Mouse (Mus musculus) liver, embryonic 14.5 days (tissue): ENCODE measurements at regions not wholly inside any gene's neighbourhood (a gene's known extent, or its start where the extent isn't known, plus 50 kb on each side); places are given as distances from the start of the nearest gene placed in this dataset.

Experiments
- ATAC-seq: fragments of 200-750 bp; cut with Nextera tagmentation; 2 replicates; pipeline ENCODE4 v1.8.0; 2017; ENCODE audit warnings: moderate number of reproducible peaks, mild to moderate bottlenecking, moderate library complexity; ENCODE audit not compliant: insufficient read depth
- DNase-seq, 3 experiments: peaks; one replicate each; pipeline ENCODE4 v3.0.0-alpha.2; 2012 to 2013; ENCODE audit warnings: low read depth in 3 of 3, low spot score in 3 of 3
- H3K27ac ChIP-seq: fragments of 300-500 bp; sonication (generic); 2 replicates; pipeline ENCODE4 v1.5.1; 2014; ENCODE audit warnings: moderate library complexity, mild to moderate bottlenecking, control low read depth, inconsistent platforms
- H3K27me3 ChIP-seq: fragments of 300-500 bp; sonication (generic); 2 replicates; pipeline ENCODE4 v1.6.1; 2014; ENCODE audit warnings: mild to moderate bottlenecking, low read length, moderate library complexity; ENCODE audit not compliant: control insufficient read depth, insufficient read depth
- H3K36me3 ChIP-seq: fragments of 300-500 bp; sonication (generic); replicated peaks from 2 replicates; pipeline ENCODE4 v1.6.1; 2014; ENCODE audit warnings: low read depth; ENCODE audit not compliant: control insufficient read depth, insufficient read depth
- H3K4me1 ChIP-seq, 2 experiments: fragments of 200-500 bp in 1 of 2; fragments of 300-500 bp in 1 of 2; sonication (generic) in 1 of 2; replicated peaks; 2 replicates each; pipeline ENCODE4 v1.6.1; 2012 to 2014; ENCODE audit warnings: antibody characterized with exemption in 1 of 2, inconsistent platforms in 1 of 2, low read length in 1 of 2; ENCODE audit not compliant: control insufficient read depth in 2 of 2, insufficient read depth in 2 of 2
- H3K4me2 ChIP-seq: fragments of 300-500 bp; sonication (generic); 2 replicates; pipeline ENCODE4 v1.6.1; 2014; ENCODE audit warnings: low read depth, mild to moderate bottlenecking, control low read depth, moderate library complexity
- H3K4me3 ChIP-seq, 2 experiments: fragments of 200-500 bp in 1 of 2; fragments of 300-500 bp in 1 of 2; sonication (generic) in 1 of 2; 2 replicates each; pipeline ENCODE4 v1.5.1; 2012 to 2014; ENCODE audit warnings: low read depth in 2 of 2, low read length in 2 of 2, mild to moderate bottlenecking in 2 of 2, control low read depth in 1 of 2, inconsistent platforms in 1 of 2, moderate library complexity in 1 of 2; ENCODE audit not compliant: insufficient read depth in 1 of 2
- H3K9ac ChIP-seq: fragments of 300-500 bp; sonication (generic); replicated peaks from 2 replicates; pipeline ENCODE4 v1.6.1; 2014; ENCODE audit warnings: mild to moderate bottlenecking, control low read depth, moderate library complexity
- H3K9me3 ChIP-seq: fragments of 300-500 bp; sonication (generic); 2 replicates; pipeline ENCODE4 v1.6.1; 2016; ENCODE audit warnings: low read length, mixed read lengths; ENCODE audit not compliant: control insufficient read depth
- CTCF ChIP-seq: IDR thresholded peaks from 2 replicates; pipeline ENCODE4 v1.5.1; 2016; ENCODE audit warnings: antibody characterized with exemption, low read depth, control low read depth
- EP300 ChIP-seq: IDR thresholded peaks from 2 replicates; pipeline ENCODE4 v1.6.1; 2016; ENCODE audit warnings: antibody characterized with exemption, low read depth
- WGBS: fragments of 180-500 bp; shearing (Covaris S2); extraction: QIAGEN DNeasy Blood & Tissue Kit; methylation state at CpG from one replicate; pipeline ENCODE4 v1.1.7; 2014; ENCODE audit not compliant: insufficient replicate concordance; 5-methylcytosine and 5-hydroxymethylcytosine counted together

- H3K9ac ChIP-seq = no peak overlapping the region
- no peak overlapping the region for H3K4me3 ChIP-seq
- DNase-seq (no peak), ATAC-seq (no peak)
- 68% methylated on average over 20 of the region's 20 CpGs for WGBS
- no peaks in the 10 kb centered on the region for H3K4me1 ChIP-seq
- no peak overlapping the region for H3K27ac ChIP-seq
- no peak for TF ChIP-seq CTCF
- TF ChIP-seq EP300 = no peak
- no peaks in the 10 kb centered on the region for H3K27me3 ChIP-seq
- no peaks in the 10 kb centered on the region for H3K9me3 ChIP-seq
- H3K4me2 ChIP-seq = no peak overlapping the region
- no peaks in the 10 kb centered on the region for H3K36me3 ChIP-seq
Measured at GRCm38 (mm10) chr9:46516401-46517130, 196.8 kb upstream of the 4931429L15Rik start.

DNA sequence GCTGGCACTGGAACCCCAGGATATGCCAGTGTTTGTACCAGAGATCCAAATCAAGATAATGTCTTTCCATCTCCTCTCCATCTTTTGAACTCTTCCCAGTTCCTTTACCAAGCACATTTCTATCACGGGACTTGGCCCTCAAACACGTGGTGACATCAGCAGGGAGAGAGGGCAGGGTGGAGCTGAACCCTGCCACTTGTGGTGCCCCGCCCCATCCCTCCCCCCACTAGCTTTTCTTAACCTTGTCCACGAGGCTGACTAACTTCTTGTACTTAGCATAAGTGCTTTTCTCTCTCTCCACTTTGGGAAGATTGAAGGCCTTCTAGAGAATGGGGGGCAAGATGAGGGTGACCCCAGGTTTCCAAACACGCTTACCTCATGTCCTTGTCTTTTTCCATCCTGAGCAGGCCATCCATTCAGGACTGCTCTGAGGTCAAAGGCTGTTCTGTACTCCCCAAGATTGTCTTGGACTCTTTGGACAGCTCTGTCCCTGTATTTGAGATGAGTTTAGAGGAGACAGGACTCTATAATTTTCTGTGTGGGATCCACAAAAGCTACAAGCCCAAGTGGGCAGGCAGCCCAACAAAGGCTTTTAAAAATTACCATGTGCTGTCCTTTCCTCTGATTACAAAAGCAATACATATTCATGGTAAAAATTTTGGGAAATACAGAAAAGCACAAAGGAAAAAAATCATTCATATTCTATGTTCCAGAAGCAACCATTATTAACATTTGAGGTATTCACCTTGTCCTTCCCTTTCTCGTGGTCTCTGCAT lies 192.7 kb upstream of the 4931429L15Rik start:
- Histone ChIP-seq H3K4me2 (no peak overlapping the region), H3K9ac (no peak overlapping the region), H3K4me3 (no peak overlapping the region), H3K27ac (no peak overlapping the region), H3K36me3 (no peaks in the 10 kb centered on the region), H3K27me3 (no peaks in the 10 kb centered on the region), H3K9me3 (no peaks in the 10 kb centered on the region), H3K4me1 (no peaks in the 10 kb centered on the region)
- DNase-seq = no peak
- 43% methylated on average over 6 of the region's 6 CpGs for WGBS
- ATAC-seq = no peak
- TF ChIP-seq CTCF = no peak
- TF ChIP-seq EP300 = no peak

GRCm38 (mm10) chr9:46511307-46511706 lies 191.5 kb upstream of the 4931429L15Rik start:
- H3K27me3 ChIP-seq = no peaks in the 10 kb centered on the region
- ATAC-seq = no peak

GRCm38 (mm10) chr9:46509896-46510295 lies 190.1 kb upstream of the 4931429L15Rik start:
- Histone ChIP-seq H3K36me3 (no peaks in the 10 kb centered on the region), H3K27ac (no peak overlapping the region), H3K27me3 (no peaks in the 10 kb centered on the region), H3K4me2 (no peak overlapping the region), H3K4me3 (no peak overlapping the region), H3K9ac (no peak overlapping the region), H3K4me1 (no peaks in the 10 kb centered on the region), H3K9me3 (no peaks in the 10 kb centered on the region)
- 43% methylated on average over 5 of the region's 5 CpGs for WGBS
- ATAC-seq (no peak), DNase-seq (no peak)
- no peak for TF ChIP-seq EP300
- no peak for TF ChIP-seq CTCF

More at GRCm38 (mm10) chr9:46511307-46511706, 191.5 kb upstream of the 4931429L15Rik start:
- WGBS = 45% methylated on average over 6 of the region's 6 CpGs
- Histone ChIP-seq H3K36me3 (no peaks in the 10 kb centered on the region), H3K9me3 (no peaks in the 10 kb centered on the region), H3K4me2 (no peak overlapping the region), H3K9ac (no peak overlapping the region), H3K27ac (no peak overlapping the region), H3K4me3 (no peak overlapping the region), H3K4me1 (no peaks in the 10 kb centered on the region)
- no peak for DNase-seq
- TF ChIP-seq CTCF = no peak

DNA sequence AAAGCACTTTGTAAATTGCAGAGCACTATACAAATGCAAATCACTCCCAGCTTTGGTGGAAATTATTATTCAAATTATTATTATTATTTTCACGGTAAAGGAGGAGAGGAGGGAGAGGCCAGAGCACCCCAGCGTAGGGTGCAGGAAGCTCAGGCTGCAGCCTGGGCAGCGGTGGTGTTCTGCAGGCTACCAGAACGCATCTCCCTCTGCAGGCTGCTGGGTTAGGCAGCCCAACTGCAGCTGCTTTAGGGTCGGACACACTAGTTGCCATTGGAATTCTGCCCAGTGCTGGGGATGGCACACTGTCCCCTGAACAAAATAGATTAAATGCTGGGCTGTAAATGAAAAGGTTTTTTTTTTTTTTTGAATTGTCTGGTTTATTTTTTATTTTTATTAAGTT lies 189.7 kb upstream of the 4931429L15Rik start:
- no peaks in the 10 kb centered on the region for H3K36me3 ChIP-seq
- H3K9me3 ChIP-seq = no peaks in the 10 kb centered on the region
- 25% methylated on average over 5 of the region's 5 CpGs for WGBS
- H3K4me1 ChIP-seq = no peaks in the 10 kb centered on the region
- no peaks in the 10 kb centered on the region for H3K27me3 ChIP-seq
- no peak for DNase-seq
- no peak overlapping the region for H3K4me3 ChIP-seq
- no peak overlapping the region for H3K9ac ChIP-seq
- no peak overlapping the region for H3K4me2 ChIP-seq
- no peak for ATAC-seq
- H3K27ac ChIP-seq = no peak overlapping the region
- no peak for TF ChIP-seq EP300
- TF ChIP-seq CTCF = no peak
